Mouse (Mus musculus) embryonic facial prominence, embryonic 13.5 days (tissue): Measurements from ENCODE around the gene Fbh1. TPM values are rescaled to one million over a fixed set of nuclear protein-coding genes. Genes with fewer than 3 reads are reported as not detected.

Experiments
- ATAC-seq: fragments of 200-750 bp; cut with Nextera tagmentation; 2 replicates; pipeline ENCODE4 v1.8.0; 2017; ENCODE audit warnings: low read depth; ENCODE audit not compliant: insufficient number of reproducible peaks, insufficient read depth, low FRiP score, low TSS enrichment
- H3K27ac ChIP-seq: fragments of 300-500 bp; sonication (generic); 2 replicates; pipeline ENCODE4 v1.5.1; 2015; ENCODE audit warnings: moderate library complexity, mild to moderate bottlenecking, inconsistent platforms
- H3K27me3 ChIP-seq: fragments of 300-500 bp; sonication (generic); 2 replicates; pipeline ENCODE4 v1.6.1; 2015; ENCODE audit warnings: mild to moderate bottlenecking, inconsistent platforms
- H3K36me3 ChIP-seq: fragments of 300-500 bp; sonication (generic); 2 replicates; pipeline ENCODE4 v1.6.1; 2015; ENCODE audit warnings: mild to moderate bottlenecking, inconsistent platforms
- H3K4me1 ChIP-seq: fragments of 300-500 bp; sonication (generic); 2 replicates; pipeline ENCODE4 v1.6.1; 2015; ENCODE audit warnings: inconsistent platforms
- H3K4me2 ChIP-seq: fragments of 300-500 bp; sonication (generic); 2 replicates; pipeline ENCODE4 v1.6.1; 2015; ENCODE audit warnings: moderate library complexity, mild to moderate bottlenecking, inconsistent platforms
- H3K4me3 ChIP-seq: fragments of 300-500 bp; sonication (generic); 2 replicates; pipeline ENCODE4 v1.5.1; 2015; ENCODE audit warnings: mild to moderate bottlenecking, inconsistent platforms
- H3K9ac ChIP-seq: fragments of 300-500 bp; sonication (generic); 2 replicates; pipeline ENCODE4 v1.6.1; 2015; ENCODE audit warnings: mild to moderate bottlenecking, inconsistent platforms
- H3K9me3 ChIP-seq: fragments of 300-500 bp; sonication (generic); 2 replicates; pipeline ENCODE4 v1.6.1; 2016; ENCODE audit warnings: inconsistent platforms
- WGBS: fragments of 180-500 bp; shearing (Covaris S2); methylation state at CpG from one replicate; pipeline ENCODE4 v1.1.7; 2015; ENCODE audit warnings: mixed read lengths; 5-methylcytosine and 5-hydroxymethylcytosine counted together
- polyA plus RNA-seq: library from polyadenylated mRNA; unstranded; fragments of >200 nt; fragmentation: Nextera tagmentation; extraction: Ambion mirVana; gene quantifications from 2 replicates; pipeline ENCODE4 v1.2.1, GENCODE M21; 2015

Gene Fbh1
- polyA plus RNA-seq, 1 experiment from 2014 or later = 121 TPM

DNA sequence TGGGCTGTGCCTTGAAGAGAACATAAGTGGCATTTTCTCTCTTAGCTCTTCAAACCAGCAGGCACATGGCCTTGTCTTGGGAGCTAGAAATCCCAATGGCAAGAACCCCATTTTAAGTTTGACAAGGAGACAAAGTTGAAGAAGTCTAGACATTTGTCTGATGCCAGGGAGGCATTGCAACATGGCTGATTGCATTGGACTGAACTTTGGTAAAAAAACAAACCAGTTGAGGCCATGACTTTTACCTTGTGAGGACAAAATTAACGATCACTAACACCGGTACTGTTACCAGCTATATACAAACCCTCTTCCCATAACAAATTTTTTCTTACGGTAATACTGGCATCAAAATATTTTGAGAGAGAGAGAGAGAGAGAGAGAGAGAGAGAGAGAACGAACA lies 84.0 kb downstream of the Fbh1 start:
- Histone ChIP-seq H3K9me3 (no peaks in the 10 kb centered on the region), H3K4me1 (no peaks in the 10 kb centered on the region), H3K9ac (no peak overlapping the region), H3K4me2 (no peak overlapping the region), H3K4me3 (no peak overlapping the region), H3K27me3 (no peaks in the 10 kb centered on the region), H3K36me3 (no peaks in the 10 kb centered on the region), H3K27ac (no peak overlapping the region)
- ATAC-seq = no peak
- 87% methylated on average over 4 of the region's 4 CpGs for WGBS

Other genes starting within 250 kb of the Fbh1 start
- gene Pfkfb3, start 223.5 kb downstream of the Fbh1 start, polyA plus RNA-seq = 13.4 and 15.6 TPM in 2 replicates
- 166 and 170 TPM in 2 replicates for gene Rbm17, start 173.4 kb downstream of the Fbh1 start, polyA plus RNA-seq
- not detected in 2 replicates for gene Gm17490, start 151.3 kb downstream of the Fbh1 start, polyA plus RNA-seq
- not detected in 2 replicates for gene Il2ra, start 134.8 kb downstream of the Fbh1 start, polyA plus RNA-seq
- 0.73 and 1.5 TPM in 2 replicates for gene Il15ra, start 72.3 kb downstream of the Fbh1 start, polyA plus RNA-seq
- 48.2 and 55.5 TPM in 2 replicates for gene Ankrd16, start 294 bp upstream of the Fbh1 start, polyA plus RNA-seq